Mouse (Mus musculus): ENCODE data around the gene Dnajc13.

DNA sequence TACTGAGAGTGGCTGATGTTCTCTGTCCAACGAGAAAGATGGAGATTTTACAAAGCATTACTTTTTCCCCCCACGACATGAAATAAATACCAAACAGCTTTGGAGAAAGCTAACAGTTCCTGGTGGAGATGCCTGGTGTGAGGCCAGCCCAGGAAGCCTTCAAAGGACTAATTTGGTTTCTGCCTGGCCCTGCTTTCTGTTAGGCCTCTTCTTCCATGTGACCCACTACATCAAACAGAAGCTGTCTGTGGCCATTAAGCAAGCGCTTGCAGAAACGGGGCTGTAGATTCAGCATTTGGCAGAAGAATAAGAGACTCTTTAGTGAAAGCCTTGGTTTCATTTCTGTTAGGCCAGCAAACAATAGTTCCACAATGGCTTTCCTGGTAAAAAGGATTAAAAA, 8.9 kb upstream of the Dnajc13 start:
- no peak for TF ChIP-seq CTCF (IDR thresholded peaks at IDR 0.05; ENCODE audit: low read depth)
- no peak for TF ChIP-seq EP300 (IDR thresholded peaks at IDR 0.05; ENCODE audit: low read depth)

Measured in liver, embryonic 14.5 days (tissue).